Mouse (Mus musculus): ENCODE results near the gene Arl5c.

The Arl5c gene

GRCm38 (mm10) chr11:97995564-97996288 lies at the start of gene Arl5c:
Gene Arl5c (minus strand): TSS chr11:97996181.
- no peak for DNase-seq (ENCODE audit: low read depth)

- DNase-seq (ENCODE audit: low read depth): no peak
Measured at GRCm38 (mm10) chr11:98045596-98045995, 49.6 kb upstream of the Arl5c start.

GRCm38 (mm10) chr11:98044074-98044473 lies 48.1 kb upstream of the Arl5c start:
- DNase-seq (ENCODE audit: low read depth): no peak

- no peak for DNase-seq (ENCODE audit: low read depth)
Measured at GRCm38 (mm10) chr11:98042741-98043140, 46.8 kb upstream of the Arl5c start.

- DNase-seq (ENCODE audit: low read depth): no peak
Measured at GRCm38 (mm10) chr11:98040975-98041374, 45.0 kb upstream of the Arl5c start.

- no peak for DNase-seq (ENCODE audit: low read depth)
Measured at GRCm38 (mm10) chr11:98037871-98038270, 41.9 kb upstream of the Arl5c start.

- no peak for DNase-seq (ENCODE audit: low read depth)
Measured at GRCm38 (mm10) chr11:98035977-98036377, 40.0 kb upstream of the Arl5c start.

GRCm38 (mm10) chr11:98034840-98035239 lies 38.9 kb upstream of the Arl5c start:
- DNase-seq (ENCODE audit: low read depth): no peak

GRCm38 (mm10) chr11:98034061-98034460 lies 38.1 kb upstream of the Arl5c start:
- no peak for DNase-seq (ENCODE audit: low read depth)

GRCm38 (mm10) chr11:98031443-98031770 lies 35.4 kb upstream of the Arl5c start:
- DNase-seq (ENCODE audit: low read depth): peak; percentile 75

- no peak for DNase-seq (ENCODE audit: low read depth)
Measured at GRCm38 (mm10) chr11:98030701-98031442, 34.9 kb upstream of the Arl5c start.

GRCm38 (mm10) chr11:98027785-98028184 lies 31.8 kb upstream of the Arl5c start:
- no peak for DNase-seq (ENCODE audit: low read depth)

- no peak for DNase-seq (ENCODE audit: low read depth)
Measured at GRCm38 (mm10) chr11:98027297-98027688, 31.3 kb upstream of the Arl5c start.

GRCm38 (mm10) chr11:98026570-98027296 lies 30.8 kb upstream of the Arl5c start, which contains the start of gene Rpl19:
Gene Rpl19 (plus strand): TSS chr11:98026710.
- peak; percentile 86 for DNase-seq (ENCODE audit: low read depth)

GRCm38 (mm10) chr11:98026248-98026569 lies 30.2 kb upstream of the Arl5c start:
- DNase-seq (ENCODE audit: low read depth): no peak

- DNase-seq (ENCODE audit: low read depth): no peak
Measured at GRCm38 (mm10) chr11:98024516-98024915, 28.5 kb upstream of the Arl5c start.

- no peak for DNase-seq (ENCODE audit: low read depth)
Measured at GRCm38 (mm10) chr11:98022555-98023371, 26.8 kb upstream of the Arl5c start, which contains the start of gene Cacnb1. Gene Cacnb1 (minus strand): TSS chr11:98023034.

- DNase-seq (ENCODE audit: low read depth): no peak
Measured at GRCm38 (mm10) chr11:98022253-98022554, 26.2 kb upstream of the Arl5c start.

- no peak for DNase-seq (ENCODE audit: low read depth)
Measured at GRCm38 (mm10) chr11:98021565-98022252, 25.7 kb upstream of the Arl5c start.

- DNase-seq (ENCODE audit: low read depth): no peak
Measured at GRCm38 (mm10) chr11:98021118-98021517, 25.1 kb upstream of the Arl5c start.

- no peak for DNase-seq (ENCODE audit: low read depth)
Measured at GRCm38 (mm10) chr11:98020710-98021109, 24.7 kb upstream of the Arl5c start.
